Mouse (Mus musculus): Measurements from ENCODE around the gene Nsf. TPM values are rescaled to one million over a fixed set of nuclear protein-coding genes. Genes with fewer than 3 reads are reported as not detected.

Nsf gene
- total and polyA plus RNA-seq, 3 experiments = 37.9 to 40.2 TPM; not detected in 1

- TF ChIP-seq RCOR1 (IDR thresholded peaks at IDR 0.05; ENCODE audit: low read depth, low read length) (no peak), KAT2A (conservative IDR thresholded peaks at IDR 0.05; ENCODE audit: low read depth, low read length) (no peak), ZKSCAN1 (IDR thresholded peaks at IDR 0.05; ENCODE audit: low read depth, low read length) (no peak), POLR2AphosphoS5 (IDR thresholded peaks at IDR 0.05; ENCODE audit: borderline replicate concordance, low read depth, low read length) (no peak), E2F4 (IDR thresholded peaks at IDR 0.05; ENCODE audit: borderline replicate concordance, low read depth, low read length) (no peak), CHD1 (IDR thresholded peaks at IDR 0.05; ENCODE audit: low read depth, low read length) (no peak), CTCF (IDR thresholded peaks at IDR 0.05 in 2 of 3, conservative IDR thresholded peaks at IDR 0.05 in 1 of 3; ENCODE audit: control insufficient read depth in 1 of 3, insufficient read depth in 1 of 3, low read depth in 2 of 3, low read length in 3 of 3, poor library complexity in 1 of 3, severe bottlenecking in 1 of 3) (peak; percentile 92 to 99 (median 98)), POLR2AphosphoS2 (IDR thresholded peaks at IDR 0.05; ENCODE audit: low read length) (no peak), TAL1 (IDR thresholded peaks at IDR 0.05; ENCODE audit: low read length) (no peak), USF1 (IDR thresholded peaks at IDR 0.05; ENCODE audit: low read depth, low read length) (no peak)
Observed at GRCm38 (mm10) chr11:103987423-103987822, 33.6 kb upstream of the Nsf start (continued).

- DNase-seq (ENCODE audit: low read depth, low spot score) = no peak
- H3K4me3 ChIP-seq (ENCODE audit: control insufficient read depth in 1 of 2, insufficient read depth in 1 of 2, low read depth in 2 of 2, low read length in 2 of 2) = no peak overlapping the region
- H3K27ac ChIP-seq (ENCODE audit: control insufficient read depth, low read depth, low read length) = no peak overlapping the region
- TF ChIP-seq MAX (IDR thresholded peaks at IDR 0.05; ENCODE audit: low read length) (no peak), JUND (IDR thresholded peaks at IDR 0.05; ENCODE audit: low read depth, low read length) (no peak), MAFK (IDR thresholded peaks at IDR 0.05; ENCODE audit: borderline replicate concordance, low read depth, low read length) (no peak), MXI1 (IDR thresholded peaks at IDR 0.05; ENCODE audit: low read depth, low read length) (no peak), MYC (IDR thresholded peaks at IDR 0.05; ENCODE audit: low read depth, low read length) (no peak), CHD1 (IDR thresholded peaks at IDR 0.05; ENCODE audit: low read depth, low read length) (no peak), RCOR1 (IDR thresholded peaks at IDR 0.05; ENCODE audit: low read depth, low read length) (no peak), POLR2AphosphoS2 (IDR thresholded peaks at IDR 0.05; ENCODE audit: low read length) (no peak)
- no peaks in the 10 kb centered on the region; a peak in 1 of 4 replicates for H3K36me3 ChIP-seq (ENCODE audit: control insufficient read depth in 1 of 2, insufficient read depth in 2 of 2, low read length in 2 of 2)
- no peak overlapping the region for H3K9ac ChIP-seq (ENCODE audit: control insufficient read depth, low read depth, low read length, poor library complexity, severe bottlenecking)
- H3K27me3 ChIP-seq (ENCODE audit: control insufficient read depth in 1 of 2, insufficient read depth in 2 of 2, low read length in 2 of 2) = no peaks in the 10 kb centered on the region
- no peaks in the 10 kb centered on the region for H3K4me1 ChIP-seq (ENCODE audit: control insufficient read depth in 1 of 2, insufficient read depth in 2 of 2, low read length in 2 of 2)
- no peaks in the 10 kb centered on the region for H3K9me3 ChIP-seq (replicated peaks; ENCODE audit: insufficient read depth, low read length)
- H3K79me2 ChIP-seq (ENCODE audit: control insufficient read depth, insufficient read depth, low read length, poor library complexity) = no peaks in the 10 kb centered on the region
Observed at GRCm38 (mm10) chr11:103984067-103984466, 30.2 kb upstream of the Nsf start.

- H3K4me1 ChIP-seq (ENCODE audit: control insufficient read depth in 1 of 2, insufficient read depth in 2 of 2, low read length in 2 of 2) = no peaks in the 10 kb centered on the region
- no peaks in the 10 kb centered on the region for H3K79me2 ChIP-seq (ENCODE audit: control insufficient read depth, insufficient read depth, low read length, poor library complexity)
- peaks cover 2% of the 10 kb centered on the region in 2 experiments; a peak in 2 of 4 replicates for H3K36me3 ChIP-seq (ENCODE audit: control insufficient read depth in 1 of 2, insufficient read depth in 2 of 2, low read length in 2 of 2)
Observed at GRCm38 (mm10) chr11:103981826-103982225, 28.0 kb upstream of the Nsf start.

More at GRCm38 (mm10) chr11:103981826-103982225, 28.0 kb upstream of the Nsf start:
- TF ChIP-seq ELF1 (IDR thresholded peaks at IDR 0.05; ENCODE audit: low read depth, low read length) (no peak), ETS1 (IDR thresholded peaks at IDR 0.05; ENCODE audit: low read depth, low read length) (no peak), JUND (IDR thresholded peaks at IDR 0.05; ENCODE audit: low read depth, low read length) (no peak), CTCF (IDR thresholded peaks at IDR 0.05 in 2 of 3, conservative IDR thresholded peaks at IDR 0.05 in 1 of 3; ENCODE audit: control insufficient read depth in 1 of 3, insufficient read depth in 1 of 3, low read depth in 2 of 3, low read length in 3 of 3, poor library complexity in 1 of 3, severe bottlenecking in 1 of 3) (no peak), CHD2 (IDR thresholded peaks at IDR 0.05; ENCODE audit: low read length) (no peak), ZKSCAN1 (IDR thresholded peaks at IDR 0.05; ENCODE audit: low read depth, low read length) (no peak), USF1 (IDR thresholded peaks at IDR 0.05; ENCODE audit: low read depth, low read length) (no peak), TBP (IDR thresholded peaks at IDR 0.05; ENCODE audit: low read depth, low read length) (no peak), SIN3A (IDR thresholded peaks at IDR 0.05; ENCODE audit: low read length) (no peak), MYB (IDR thresholded peaks at IDR 0.05; ENCODE audit: low read depth, low read length) (no peak), GABPA (IDR thresholded peaks at IDR 0.05; ENCODE audit: low read depth, low read length) (no peak), ZMIZ1 (IDR thresholded peaks at IDR 0.05; ENCODE audit: low read depth, low read length) (no peak), EP300 (IDR thresholded peaks at IDR 0.05; ENCODE audit: low read depth in 1 of 2, low read length in 2 of 2) (no peak), TAL1 (IDR thresholded peaks at IDR 0.05; ENCODE audit: low read length) (no peak), MXI1 (IDR thresholded peaks at IDR 0.05; ENCODE audit: low read depth, low read length) (no peak), ZC3H11A (IDR thresholded peaks at IDR 0.05; ENCODE audit: low read depth, low read length) (no peak), ZNF384 (IDR thresholded peaks at IDR 0.05; ENCODE audit: low read depth, low read length) (no peak), POLR2A (IDR thresholded peaks at IDR 0.05; ENCODE audit: control insufficient read depth in 1 of 2, insufficient read depth in 1 of 2, low read depth in 1 of 2, low read length in 2 of 2, poor library complexity in 1 of 2) (no peak), POLR2AphosphoS5 (IDR thresholded peaks at IDR 0.05; ENCODE audit: borderline replicate concordance, low read depth, low read length) (no peak), BHLHE40 (IDR thresholded peaks at IDR 0.05; ENCODE audit: borderline replicate concordance, low read depth, low read length) (no peak)
- no peaks in the 10 kb centered on the region for H3K27me3 ChIP-seq (ENCODE audit: control insufficient read depth in 1 of 2, insufficient read depth in 2 of 2, low read length in 2 of 2)
- H3K4me3 ChIP-seq (ENCODE audit: control insufficient read depth in 1 of 2, insufficient read depth in 1 of 2, low read depth in 2 of 2, low read length in 2 of 2) = no peak overlapping the region
- DNase-seq (ENCODE audit: low read depth, low spot score) = no peak
- no peaks in the 10 kb centered on the region for H3K9me3 ChIP-seq (replicated peaks; ENCODE audit: insufficient read depth, low read length)
- H3K27ac ChIP-seq (ENCODE audit: control insufficient read depth, low read depth, low read length) = no peak overlapping the region
- H3K9ac ChIP-seq (ENCODE audit: control insufficient read depth, low read depth, low read length, poor library complexity, severe bottlenecking) = no peak overlapping the region
